Mouse (Mus musculus) thymus, adult 2 months (tissue): ENCODE data around the gene Dnah12.
"Not testable (repeated sequence)": the region's sequence is repeated elsewhere in the genome, so short reads cannot be mapped to it uniquely, and the experiment has no call there.

Experiments used
- CTCF ChIP-seq: fragments of 200-500 bp; IDR thresholded peaks from 2 replicates; pipeline ENCODE4 v1.5.1; 2012; ENCODE audit warnings: mild to moderate bottlenecking, control low read depth, low read length, moderate library complexity, borderline replicate concordance; ENCODE audit not compliant: control insufficient read depth, poor library complexity, insufficient read depth; ENCODE audit errors: extremely low read depth
- POLR2A ChIP-seq: fragments of 200-500 bp; IDR thresholded peaks from 2 replicates; pipeline ENCODE4 v1.6.1; 2012; ENCODE audit warnings: mild to moderate bottlenecking, low read length, control low read depth, moderate library complexity; ENCODE audit not compliant: control insufficient read depth, poor library complexity, insufficient read depth; ENCODE audit errors: extremely low read depth

- TF ChIP-seq CTCF, POLR2A: not testable (repeated sequence)
These were observed 217.4 kb downstream of the Dnah12 start for GRCm38 (mm10) chr14:26910461-26910860.
